Mouse (Mus musculus): ENCODE results near the gene Dppa2.

Gene Dppa2

GRCm38 (mm10) chr16:48303509-48303908, at the start of gene Dppa2:
TSS of gene Dppa2 (plus strand) at chr16:48303908.
- ChIA-PET CTCF (interaction anchor here in 1 of 4 experiments (0.6 kb wide), 1 partner anchor 24 kb away, joined by 5 read pairs; no protein-coding TSS in a partner anchor), POLR2A (interaction anchor here (0.6 to 3.5 kb wide), 27 partner anchors 8 to 326 kb away, joined by 3 to 34 read pairs (median 4); partner anchors contain the start of genes Dppa4 (in 2 of the 4) and Morc1 (in 1 of the 4))

GRCm38 (mm10) chr16:48254584-48254983, 49.1 kb upstream of the Dppa2 start:
- CTCF ChIA-PET: no interaction called here
- POLR2A ChIA-PET: interaction anchor here in 1 of 4 experiments (0.8 kb wide), 1 partner anchor 731 kb away, joined by 4 read pairs; no protein-coding TSS in a partner anchor

- ChIA-PET POLR2A (no interaction called here), CTCF (no interaction called here)
These were observed 44.2 kb upstream of the Dppa2 start for GRCm38 (mm10) chr16:48259519-48259918.

GRCm38 (mm10) chr16:48262901-48263300, 40.8 kb upstream of the Dppa2 start:
- ChIA-PET POLR2A (interaction anchor here in 1 of 4 experiments (1.0 kb wide), 1 partner anchor 47 kb away, joined by 5 read pairs; no protein-coding TSS in a partner anchor), CTCF (interaction anchor here in 1 of 4 experiments (0.6 kb wide), 1 partner anchor 119 kb away, joined by 3 read pairs; no protein-coding TSS in a partner anchor)

GRCm38 (mm10) chr16:48265856-48266255, 37.9 kb upstream of the Dppa2 start:
- POLR2A ChIA-PET: interaction anchor here in 1 of 4 experiments (0.5 kb wide), 1 partner anchor 20 kb away, joined by 3 read pairs; no protein-coding TSS in a partner anchor
- CTCF ChIA-PET: interaction anchor here in 1 of 4 experiments (0.6 to 0.7 kb wide), 2 partner anchors 18 to 26 kb away, joined by 3 to 6 read pairs; partner anchors contain the start of gene Dppa4

- CTCF ChIA-PET: no interaction called here
- POLR2A ChIA-PET: interaction anchor here in 1 of 4 experiments (0.7 kb wide), 1 partner anchor 29 kb away, joined by 3 read pairs; no protein-coding TSS in a partner anchor
These were observed 26.8 kb upstream of the Dppa2 start for GRCm38 (mm10) chr16:48276940-48277339.

GRCm38 (mm10) chr16:48280883-48281282, 22.8 kb upstream of the Dppa2 start:
- CTCF ChIA-PET: interaction anchor here (0.5 to 2.0 kb wide), 7 partner anchors 12 to 588 kb away, joined by 3 to 6 read pairs (median 4); no protein-coding TSS in a partner anchor
- POLR2A ChIA-PET: interaction anchor here in 3 of 4 experiments (0.7 to 2.9 kb wide), 8 partner anchors 12 to 331 kb away, joined by 3 to 13 read pairs (median 6); partner anchors contain the start of gene Dppa2 (in 1 of the 3)

- ChIA-PET CTCF (interaction anchor here in 3 of 4 experiments (0.7 to 2.0 kb wide), 4 partner anchors 11 to 32 kb away, joined by 5 to 10 read pairs (median 6); no protein-coding TSS in a partner anchor), POLR2A (interaction anchor here in 2 of 4 experiments (0.6 to 3.5 kb wide), 11 partner anchors 12 to 1782 kb away, joined by 3 to 18 read pairs (median 4); partner anchors contain the start of gene Dppa2 (in 1 of the 2))
These were observed 20.9 kb upstream of the Dppa2 start for GRCm38 (mm10) chr16:48282801-48283200.

GRCm38 (mm10) chr16:48283517-48283916, 20.2 kb upstream of the Dppa2 start, which contains the start of gene Dppa4:
TSS of gene Dppa4 (plus strand) at chr16:48283733.
- POLR2A ChIA-PET: interaction anchor here in 3 of 4 experiments (0.6 to 3.5 kb wide), 9 partner anchors 20 to 327 kb away, joined by 3 to 18 read pairs (median 9); partner anchors contain the start of gene Dppa2 (in 2 of the 3)
- CTCF ChIA-PET: interaction anchor here in 1 of 4 experiments (0.6 to 0.7 kb wide), 2 partner anchors 10 to 18 kb away, joined by 3 to 6 read pairs; no protein-coding TSS in a partner anchor

- POLR2A ChIA-PET: interaction anchor here (0.6 to 2.3 kb wide), 11 partner anchors 10 to 72 kb away, joined by 3 to 12 read pairs (median 4); partner anchors contain the start of gene Dppa2 (in 1 of the 4)
- CTCF ChIA-PET: interaction anchor here in 1 of 4 experiments (0.6 kb wide), 1 partner anchor 535 kb away, joined by 4 read pairs; no protein-coding TSS in a partner anchor
These were observed 18.2 kb upstream of the Dppa2 start for GRCm38 (mm10) chr16:48285517-48285916.

GRCm38 (mm10) chr16:48297384-48298136, 6.1 kb upstream of the Dppa2 start:
- ChIA-PET POLR2A (interaction anchor here (0.7 to 3.5 kb wide), 9 partner anchors 12 to 332 kb away, joined by 3 to 20 read pairs (median 4); no protein-coding TSS in a partner anchor), CTCF (interaction anchor here in 1 of 4 experiments (1.1 kb wide), 1 partner anchor 17 kb away, joined by 4 read pairs; no protein-coding TSS in a partner anchor)

- POLR2A ChIA-PET: interaction anchor here in 1 of 4 experiments (0.7 to 0.9 kb wide), 2 partner anchors 8 to 84 kb away, joined by 4 to 6 read pairs; no protein-coding TSS in a partner anchor
- CTCF ChIA-PET: interaction anchor here in 2 of 4 experiments (0.6 kb wide), 2 partner anchors 13 to 312 kb away, joined by 3 read pairs; no protein-coding TSS in a partner anchor
These were observed 3.8 kb upstream of the Dppa2 start for GRCm38 (mm10) chr16:48299884-48300283.

GRCm38 (mm10) chr16:48303983-48304382, 275 bp downstream of the Dppa2 start:
- CTCF ChIA-PET: interaction anchor here in 1 of 4 experiments (0.6 kb wide), 1 partner anchor 24 kb away, joined by 5 read pairs; no protein-coding TSS in a partner anchor
- POLR2A ChIA-PET: interaction anchor here (0.6 to 3.5 kb wide), 30 partner anchors 8 to 514 kb away, joined by 3 to 34 read pairs (median 4); partner anchors contain the start of genes Dppa4 (in 3 of the 4) and Morc1 (in 1 of the 4)

GRCm38 (mm10) chr16:48308916-48309315, 5.2 kb downstream of the Dppa2 start:
- POLR2A ChIA-PET: interaction anchor here in 3 of 4 experiments (0.6 to 3.9 kb wide), 13 partner anchors 11 to 307 kb away, joined by 3 to 20 read pairs (median 7); no protein-coding TSS in a partner anchor
- CTCF ChIA-PET: interaction anchor here in 2 of 4 experiments (0.6 to 2.2 kb wide), 2 partner anchors 11 to 90 kb away, joined by 3 to 8 read pairs; no protein-coding TSS in a partner anchor

- ChIA-PET CTCF (interaction anchor here in 2 of 4 experiments (1.0 to 2.2 kb wide), 2 partner anchors 10 to 28 kb away, joined by 5 to 8 read pairs; no protein-coding TSS in a partner anchor), POLR2A (interaction anchor here in 3 of 4 experiments (0.6 to 3.9 kb wide), 38 partner anchors 8 to 965 kb away, joined by 3 to 20 read pairs (median 4); partner anchors contain the start of genes Dppa4 (in 2 of the 3) and Morc1 (in 1 of the 3))
These were observed 6.4 kb downstream of the Dppa2 start for GRCm38 (mm10) chr16:48309912-48310630.

- CTCF ChIA-PET: interaction anchor here in 1 of 4 experiments (2.0 kb wide), 1 partner anchor 33 kb away, joined by 6 read pairs; no protein-coding TSS in a partner anchor
- POLR2A ChIA-PET: interaction anchor here in 2 of 4 experiments (1.3 to 2.6 kb wide), 3 partner anchors 11 to 33 kb away, joined by 3 to 34 read pairs (median 10); partner anchors contain the start of gene Dppa2 (in 1 of the 2)
These were observed 11.6 kb downstream of the Dppa2 start for GRCm38 (mm10) chr16:48315294-48315693.

- CTCF ChIA-PET: interaction anchor here in 1 of 4 experiments (1.5 kb wide), 1 partner anchor 11 kb away, joined by 8 read pairs; no protein-coding TSS in a partner anchor
- POLR2A ChIA-PET: interaction anchor here (0.6 to 2.9 kb wide), 11 partner anchors 9 to 608 kb away, joined by 3 to 20 read pairs (median 4); partner anchors contain the start of gene Dppa2 (in 2 of the 4)
These were observed 17.1 kb downstream of the Dppa2 start for GRCm38 (mm10) chr16:48320781-48321180.
